In genomic region chr6:83392166-83392780, GRCm38 (mm10) we compare ENCODE assay signal across 11 mouse cellular contexts. TPM values are rescaled to one million over a fixed set of nuclear protein-coding genes. Genes with fewer than 3 reads are reported as not detected.
DNase-seq lines count a peak whose midpoint lies in the region; ATAC-seq and TF ChIP-seq lines count a peak whose summit lies in the region.
"Had no signal": no experiment of that assay in that cellular context is flagged by ENCODE, and none has a peak within 500 bp of the region (broad histone marks: within the 10 kb centered on the region; RNA-seq: fewer than 3 reads in every experiment).

No protein-coding gene starts in this region.

- no peak overlapping the region for H3K9ac ChIP-seq in limb, embryonic 14.5 days (ENCODE audit: low read depth, low read length, severe bottlenecking)
- H3K9ac ChIP-seq in midbrain, embryonic 11.5 days (ENCODE audit: low read length) = no peak overlapping the region
- H3K9ac ChIP-seq: neural tube, embryonic 12.5 days had no signal

- peak overlapping the region; percentile 6; the same call in 1 of the 2 replicates for H3K27ac ChIP-seq in limb, embryonic 14.5 days (replicated peaks; ENCODE audit: low read depth, low read length)
- no peak overlapping the region for H3K27ac ChIP-seq in midbrain, embryonic 11.5 days (ENCODE audit: low read depth, low read length)
- H3K27ac ChIP-seq: neural tube, embryonic 12.5 days had no signal

- intact Hi-C loops in heart, postnatal 10 days (cut with DNase I) = no loop called here

- H3K27me3 ChIP-seq in limb, embryonic 14.5 days (ENCODE audit: control insufficient read depth, insufficient read depth, low read length) = no peaks in the 10 kb centered on the region
- no peaks in the 10 kb centered on the region for H3K27me3 ChIP-seq in midbrain, embryonic 11.5 days (ENCODE audit: control insufficient read depth, insufficient read depth, low read length)
- H3K27me3 ChIP-seq: megakaryocyte, embryonic 14.5 days; neural tube, embryonic 12.5 days had no signal

- no peak for ATAC-seq in limb, embryonic 14.5 days (ENCODE audit: low FRiP score, low read depth)
- no peak for ATAC-seq in midbrain, embryonic 11.5 days (ENCODE audit: low FRiP score)

- peaks cover 7% of the 10 kb centered on the region; the same call in 1 of the 2 replicates for H3K4me1 ChIP-seq in limb, embryonic 14.5 days (ENCODE audit: control insufficient read depth, insufficient read depth, low read length)
- no peaks in the 10 kb centered on the region for H3K4me1 ChIP-seq in midbrain, embryonic 11.5 days (ENCODE audit: control insufficient read depth, insufficient read depth, low read length)
- H3K4me1 ChIP-seq: neural tube, embryonic 12.5 days had no signal

- no peaks in the 10 kb centered on the region for H3K9me3 ChIP-seq in limb, embryonic 14.5 days (ENCODE audit: control insufficient read depth, low read length)
- no peaks in the 10 kb centered on the region for H3K9me3 ChIP-seq in midbrain, embryonic 11.5 days (ENCODE audit: control insufficient read depth, low read length)
- H3K9me3 ChIP-seq: megakaryocyte, embryonic 14.5 days; neural tube, embryonic 12.5 days had no signal

- no peak overlapping the region for H3K4me3 ChIP-seq in limb, embryonic 14.5 days (replicated peaks; ENCODE audit: low read length)
- no peak overlapping the region for H3K4me3 ChIP-seq in midbrain, embryonic 11.5 days (ENCODE audit: low read depth, low read length)
- H3K4me3 ChIP-seq: megakaryocyte, embryonic 14.5 days; neural tube, embryonic 12.5 days had no signal

- TF ChIP-seq POLR2A in limb, embryonic 14.5 days (IDR thresholded peaks at IDR 0.05; ENCODE audit: borderline replicate concordance, extremely low read depth, insufficient read depth, insufficient read length) = no peak

- H3K36me3 ChIP-seq in limb, embryonic 14.5 days (ENCODE audit: control insufficient read depth, insufficient read depth, low read length) = peaks cover 72% of the 10 kb centered on the region
- peaks cover 8% of the 10 kb centered on the region; the same call in 1 of the 2 replicates for H3K36me3 ChIP-seq in midbrain, embryonic 11.5 days (ENCODE audit: control insufficient read depth, insufficient read depth, low read length)

- no peak overlapping the region for H3K4me2 ChIP-seq in limb, embryonic 14.5 days (replicated peaks; ENCODE audit: low read depth, low read length, severe bottlenecking)
- no peak overlapping the region for H3K4me2 ChIP-seq in midbrain, embryonic 11.5 days
- H3K4me2 ChIP-seq: neural tube, embryonic 12.5 days had no signal

- 67% methylated on average over 8 of the region's 8 CpGs for WGBS in limb, embryonic 14.5 days
- 92% methylated on average over 8 of the region's 8 CpGs for WGBS in midbrain, embryonic 11.5 days

- peak; percentile 42 to 48 for DNase-seq in heart, postnatal 10 days
- DNase-seq in heart, adult 18-20 months = no peak
- DNase-seq in right cerebral cortex, postnatal 10 days (ENCODE audit: low spot score in 2 of 2) = peak; percentile 79 to 84
- DNase-seq in right cerebral cortex, adult 2 months (ENCODE audit: low spot score in 2 of 2) = no peak
- peak; percentile 47 for DNase-seq in limb, embryonic 14.5 days (ENCODE audit: low spot score)
- DNase-seq in lung, postnatal 4 days = peak; percentile 39 to 60
- no peak for DNase-seq in midbrain, embryonic 11.5 days (ENCODE audit: low spot score, missing footprints)
- DNase-seq: heart, postnatal 36 days; spleen, adult 18-20 months had no signal

RNA-seq across cellular contexts. Expression of gene Bola3, which starts 43.3 kb away (rescaled TPM):
- total RNA-seq in heart, postnatal 10 days (2021) = 100 to 1,000 TPM; 235 to 249 TPM
- 100 to 1,000 TPM; 388 to 397 TPM for total RNA-seq in heart, adult 18-20 months (2021)
- polyA plus RNA-seq in limb, embryonic 14.5 days (2012; rRNA removed) = 26.7 and 55.1 TPM in 2 replicates
- 116 and 129 TPM in 2 replicates for polyA plus RNA-seq in limb, embryonic 14.5 days (2014; fragmentation: Nextera tagmentation; extraction: Ambion mirVana)
- polyA plus RNA-seq in midbrain, embryonic 11.5 days (2014; fragmentation: Nextera tagmentation; extraction: Ambion mirVana) = 134 and 144 TPM in 2 replicates

Comparison
In these comparisons a context has a peak if more than half of its experiments do, and no peak if none do; other contexts are left out.
1. DNase-seq: peak in heart, postnatal 10 days (2 of 2), right cerebral cortex, postnatal 10 days (2 of 2), limb, embryonic 14.5 days (single experiment) and lung, postnatal 4 days (2 of 2); none in heart, adult 18-20 months (0 of 2), right cerebral cortex, adult 2 months (0 of 2) and midbrain, embryonic 11.5 days (single experiment).